Mouse (Mus musculus): ENCODE results near the gene Adam19.

The Adam19 gene

DNA sequence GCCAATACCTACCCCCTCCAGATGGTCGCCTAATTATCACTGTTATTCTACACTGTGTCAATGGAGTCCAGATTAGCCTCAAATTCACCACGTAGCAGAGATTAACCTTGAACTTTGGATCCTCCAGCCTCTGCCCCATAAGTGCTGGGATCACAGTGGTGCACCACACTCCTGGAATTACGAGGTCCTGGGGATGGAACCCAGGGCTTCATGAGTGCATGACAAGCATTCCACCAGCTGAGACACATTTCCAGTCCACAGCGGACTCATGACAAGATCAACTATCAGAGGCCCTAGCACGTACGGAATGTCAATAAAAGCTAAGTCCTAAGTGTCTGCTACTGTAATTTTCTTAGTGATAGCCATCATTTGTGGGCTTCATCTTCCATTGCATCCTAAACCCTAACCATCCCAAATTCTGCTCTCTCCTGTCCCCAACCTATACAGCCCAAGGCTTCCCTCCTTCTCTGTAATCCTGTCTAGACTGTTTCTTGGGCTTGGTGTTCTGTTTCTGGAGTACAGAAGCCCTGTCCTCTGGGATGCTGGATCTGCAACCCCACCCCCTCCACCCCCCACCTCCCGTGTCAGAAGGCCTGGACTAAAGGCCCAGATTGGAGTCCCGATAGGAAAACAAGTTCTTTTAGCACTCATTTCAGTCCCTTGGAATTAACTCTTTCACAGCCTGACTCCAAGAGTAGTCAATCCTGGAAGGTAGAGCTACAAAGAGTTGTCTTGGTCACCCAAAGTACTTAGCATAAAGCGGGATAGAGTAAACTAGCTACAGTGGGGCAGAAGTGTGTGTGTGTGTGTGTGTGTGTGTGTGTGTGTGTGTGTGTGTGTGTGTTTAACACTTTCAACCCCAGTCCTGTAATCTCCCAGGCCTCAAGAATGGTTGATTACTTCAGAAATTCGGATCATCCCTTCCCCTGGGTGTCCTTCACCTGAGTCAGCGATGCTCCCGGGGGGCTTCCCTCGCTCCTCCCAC lies 589 bp upstream of the Adam19 start:
- no peak for DNase-seq (ENCODE audit: low spot score)

DNA sequence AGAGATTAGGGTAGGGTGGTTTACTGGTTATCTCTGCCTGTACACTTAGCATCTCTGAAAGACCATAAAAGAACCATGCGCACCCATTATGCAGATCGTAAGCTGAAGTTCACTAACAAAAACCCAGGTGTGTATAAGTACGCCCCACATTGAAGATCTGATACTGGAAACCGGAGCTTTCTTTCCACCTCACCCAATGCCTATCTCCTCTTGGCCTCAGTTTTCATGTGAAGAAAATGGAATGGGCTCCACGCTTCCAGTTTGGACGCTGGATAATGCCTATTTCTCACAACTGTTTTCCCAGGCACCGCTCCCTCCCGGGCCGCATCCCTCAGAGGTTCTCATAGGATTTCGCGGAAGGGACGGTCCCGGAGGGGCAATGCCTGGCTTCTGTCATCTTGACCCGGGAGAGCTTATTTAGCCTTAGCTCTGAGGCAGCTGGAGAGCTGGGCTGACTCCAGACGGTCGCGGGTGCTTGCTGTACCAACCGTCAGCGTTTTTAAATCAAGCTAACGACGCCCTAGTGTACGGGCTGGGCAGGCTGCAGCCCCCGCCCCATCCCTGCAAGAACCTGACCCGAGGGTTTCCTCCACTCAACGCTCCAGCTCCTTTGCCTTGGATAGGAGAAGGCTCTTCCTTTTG lies 1.1 kb downstream of the Adam19 start:
- DNase-seq (ENCODE audit: low spot score): peak; percentile 62

DNA sequence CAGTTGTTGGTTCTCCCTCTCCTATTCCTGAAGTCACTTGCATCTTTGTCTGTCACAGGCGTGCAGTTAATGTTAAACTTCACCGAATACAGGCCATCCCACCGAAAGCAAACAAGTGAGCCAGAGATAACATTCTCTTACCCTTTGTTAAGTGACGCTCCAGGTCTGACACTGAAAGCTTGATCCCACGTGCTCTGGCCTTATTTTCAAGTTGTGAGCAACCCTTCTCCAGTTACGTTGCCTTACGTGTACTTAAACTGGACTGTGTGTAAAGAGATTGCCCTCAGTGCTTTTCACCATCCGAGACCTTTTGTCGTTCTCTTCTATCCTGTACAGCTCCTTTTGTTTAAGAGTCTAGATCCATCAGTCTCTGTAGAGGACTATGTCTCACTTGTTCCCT lies 2.2 kb downstream of the Adam19 start:
- no peak for DNase-seq (ENCODE audit: low spot score)

DNA sequence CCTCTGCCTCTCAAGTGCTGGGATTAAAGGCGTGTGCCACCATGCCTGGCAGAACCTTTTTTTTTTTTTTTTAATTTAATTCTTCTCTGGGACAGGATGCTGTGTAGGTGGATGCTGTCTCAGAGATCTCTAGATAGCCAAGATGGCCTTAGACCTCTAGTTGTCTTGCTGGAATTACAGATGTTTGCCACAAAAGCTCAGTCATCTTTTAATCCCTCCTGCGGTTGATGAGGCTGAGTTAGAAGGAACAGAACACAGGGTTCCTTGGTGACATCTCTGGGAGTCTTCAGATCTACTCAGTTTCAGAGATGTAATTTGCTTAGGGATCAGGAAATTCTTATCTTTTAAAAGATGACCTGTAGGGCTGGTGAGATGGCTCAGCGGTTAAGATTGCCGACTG lies 3.1 kb downstream of the Adam19 start:
- DNase-seq (ENCODE audit: low spot score): no peak

DNA sequence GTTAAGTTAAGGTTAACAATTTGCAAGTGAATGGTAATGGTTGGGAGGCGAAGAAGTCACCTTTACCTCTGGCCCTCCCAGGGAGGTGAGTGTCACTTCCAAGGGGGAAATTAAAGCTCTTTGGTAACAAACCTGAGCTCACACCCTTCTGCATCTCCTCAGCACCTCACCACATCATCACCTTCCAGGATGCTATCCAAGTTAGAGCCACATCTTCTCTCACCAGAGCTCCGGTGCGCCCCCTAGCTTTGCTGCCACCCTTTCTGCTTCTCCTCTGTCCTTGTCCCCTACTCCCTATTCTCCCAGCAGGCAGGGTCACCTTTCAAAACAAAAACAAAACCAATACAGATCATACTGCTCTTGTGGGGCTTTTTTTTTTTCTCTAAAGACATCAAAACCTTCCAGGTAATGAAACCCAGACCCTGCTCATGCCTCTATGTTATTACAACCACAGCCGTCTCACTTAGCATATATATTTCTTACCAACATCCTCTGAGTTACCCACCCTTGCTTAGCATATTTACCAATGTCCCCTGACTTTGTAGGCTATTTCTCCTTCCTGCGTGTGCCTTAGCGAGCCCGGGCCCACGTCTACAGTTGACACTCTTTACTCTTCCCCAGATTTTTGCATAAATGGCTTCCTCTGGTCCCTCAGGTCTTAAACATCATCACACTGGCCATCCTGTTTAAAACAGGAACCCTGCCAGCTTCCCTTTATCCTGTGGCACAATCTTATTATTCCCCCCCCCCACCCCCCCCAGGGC lies 4.3 kb downstream of the Adam19 start:
- DNase-seq (ENCODE audit: low spot score): peak; percentile 59

GRCm38 (mm10) chr11:46060651-46061020 lies 4.8 kb downstream of the Adam19 start:
- no peak for DNase-seq (ENCODE audit: low spot score)

DNA sequence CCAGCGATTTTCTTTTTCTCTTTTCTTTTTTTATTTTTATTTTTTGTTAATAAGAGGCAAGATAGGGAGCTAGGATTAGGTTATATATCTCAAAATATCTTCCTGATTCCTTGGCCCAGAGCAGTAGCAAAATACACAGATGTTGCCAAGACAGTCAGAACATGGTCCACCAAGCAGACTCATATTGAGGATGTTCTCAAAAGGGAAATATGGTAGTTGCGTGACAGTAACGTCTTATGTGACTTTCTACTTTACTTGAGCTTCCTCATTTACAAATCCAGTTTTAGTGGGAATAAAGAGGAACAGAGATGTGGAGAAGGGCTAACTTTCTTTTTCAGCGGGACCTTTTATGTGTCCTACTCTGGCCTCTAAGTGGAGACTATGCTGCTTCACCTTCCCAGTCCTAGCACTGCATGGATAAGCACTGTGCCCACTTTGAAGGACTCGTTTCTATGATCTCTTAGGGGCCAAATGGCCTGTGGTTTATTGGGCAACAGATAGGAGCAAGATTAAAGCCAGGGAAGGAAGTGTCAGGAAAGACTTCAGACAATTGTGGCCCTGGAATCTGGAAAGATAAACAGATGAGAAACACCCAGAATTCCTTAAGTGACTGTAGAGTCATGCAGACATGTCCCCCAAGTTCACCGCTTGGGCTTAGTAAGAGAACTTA lies 6.1 kb downstream of the Adam19 start:
- no peak for DNase-seq (ENCODE audit: low spot score)

- no peak for DNase-seq (ENCODE audit: low spot score)
These were observed 6.8 kb downstream of the Adam19 start for GRCm38 (mm10) chr11:46062569-46062968.

DNA sequence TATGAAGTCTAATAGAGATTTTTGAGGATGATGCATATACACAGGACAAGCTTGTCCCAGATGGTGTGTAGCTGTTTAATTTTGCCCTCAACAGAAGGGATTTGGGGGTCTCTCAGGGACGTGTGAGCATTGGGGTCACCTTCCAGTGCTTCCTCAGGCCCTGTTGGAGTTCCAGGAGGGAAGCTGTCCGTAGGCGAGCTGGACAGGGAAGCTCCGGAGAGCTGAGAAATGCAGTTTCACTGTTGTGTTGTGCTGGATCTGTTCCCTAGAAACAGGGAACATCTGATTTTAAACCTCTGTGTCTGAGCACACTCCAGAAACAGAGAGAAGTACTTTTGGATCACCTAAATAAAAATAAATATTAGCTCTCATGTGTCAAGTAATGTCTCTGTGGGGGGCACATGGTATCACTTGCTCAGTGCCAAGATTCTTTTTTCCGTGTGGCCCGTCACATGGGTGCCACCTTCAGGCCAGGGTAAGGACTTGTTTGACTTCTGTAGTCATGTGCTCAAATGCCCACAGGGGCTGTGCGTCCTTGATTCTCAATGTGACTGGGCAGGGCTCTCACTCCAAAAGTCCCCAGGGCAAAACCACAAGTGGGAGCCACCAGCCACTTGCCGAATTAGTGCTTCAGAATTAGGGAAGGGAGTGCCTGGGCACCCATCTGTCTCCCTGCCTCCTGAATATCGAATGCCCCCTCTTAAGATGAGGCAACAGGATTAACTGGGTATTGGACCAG lies 7.4 kb downstream of the Adam19 start:
- no peak for DNase-seq (ENCODE audit: low spot score)

- DNase-seq (ENCODE audit: low spot score): no peak
These were observed 9.0 kb downstream of the Adam19 start for GRCm38 (mm10) chr11:46064767-46065166.

- DNase-seq (ENCODE audit: low spot score): peak; percentile 58
These were observed 9.6 kb downstream of the Adam19 start for GRCm38 (mm10) chr11:46065201-46066011.

DNA sequence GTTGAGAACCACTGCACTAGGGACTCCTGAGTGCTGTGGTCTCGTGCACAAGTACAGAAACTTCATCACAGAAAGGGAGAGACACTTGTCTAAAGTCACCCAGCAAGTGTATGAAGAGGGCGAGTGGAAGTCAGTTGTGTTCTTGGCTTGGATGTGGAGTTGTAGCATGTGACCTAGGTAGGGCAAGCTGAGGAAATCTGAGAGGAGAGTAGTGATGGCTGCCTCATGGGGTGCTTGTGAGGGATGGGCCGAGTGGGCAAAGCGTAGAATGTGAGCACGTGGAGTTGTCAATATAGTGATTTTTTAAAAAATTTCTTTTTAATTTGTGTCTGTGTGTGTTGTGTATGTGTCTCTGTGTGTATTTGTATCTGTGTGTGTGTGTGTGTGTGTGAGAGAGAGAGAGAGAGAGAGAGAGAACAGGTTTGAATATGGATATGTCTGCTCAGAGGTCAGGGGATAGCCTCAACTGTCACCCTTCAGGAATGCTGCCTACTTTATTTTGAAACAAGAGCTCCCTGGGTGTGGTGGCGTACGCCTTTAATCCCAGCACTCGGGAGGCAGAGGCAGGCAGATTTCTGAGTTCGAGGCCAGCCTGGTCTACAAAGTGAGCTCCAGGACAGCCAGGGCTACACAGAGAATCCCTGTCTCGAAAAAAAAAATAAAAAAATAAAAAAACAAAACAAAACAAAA lies 11.7 kb downstream of the Adam19 start:
- no peak for DNase-seq (ENCODE audit: low spot score)

GRCm38 (mm10) chr11:46068756-46069407 lies 13.1 kb downstream of the Adam19 start:
- no peak for DNase-seq (ENCODE audit: low spot score)

DNA sequence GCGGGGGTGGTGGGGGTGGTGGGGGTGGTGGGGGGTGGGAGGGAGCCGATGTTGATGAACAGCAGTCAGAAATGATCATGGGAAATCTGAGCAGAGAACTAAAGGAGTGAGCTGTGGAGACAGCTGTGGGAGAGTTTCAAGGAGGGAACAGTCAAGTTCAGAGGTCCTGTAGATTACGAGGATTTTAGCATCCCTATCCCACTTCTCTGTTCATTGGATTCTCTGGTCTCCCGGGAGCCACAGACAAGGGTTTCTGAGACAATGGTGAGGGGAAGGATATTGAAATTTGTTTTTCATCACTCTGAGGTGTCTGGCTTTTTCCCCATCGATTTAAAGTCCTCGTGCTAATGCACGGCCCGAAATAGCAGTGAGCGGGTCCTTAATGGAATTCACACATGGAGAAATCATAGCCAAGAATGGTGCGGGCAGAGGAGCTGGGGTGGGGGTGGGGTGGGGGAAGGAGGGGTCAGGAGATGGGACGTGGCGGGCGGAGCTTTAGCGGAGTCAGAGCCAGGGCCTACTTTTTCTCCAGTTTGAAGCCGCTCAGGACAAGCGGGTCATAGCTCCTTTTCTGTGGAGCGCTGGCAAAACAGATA lies 13.7 kb downstream of the Adam19 start:
- no peak for DNase-seq (ENCODE audit: low spot score)

DNA sequence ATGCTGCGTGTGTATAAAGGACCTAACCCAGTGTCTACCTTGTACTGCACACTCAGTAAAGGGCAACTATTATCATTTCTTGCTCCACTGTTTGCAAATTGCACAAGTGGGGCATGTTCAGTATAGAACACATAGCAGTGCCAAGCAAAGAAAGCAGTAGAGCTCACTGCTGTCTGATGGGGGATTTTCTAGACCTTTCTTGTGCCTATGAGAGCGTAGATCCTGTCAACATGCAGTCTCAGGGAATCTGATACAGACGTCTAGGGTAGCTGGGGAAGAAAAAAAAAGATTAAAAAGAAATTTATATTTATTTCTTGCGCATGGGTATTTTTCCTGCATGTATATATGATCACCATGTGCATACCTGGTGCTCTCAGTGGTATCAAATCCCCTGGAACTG lies 14.4 kb downstream of the Adam19 start:
- DNase-seq (ENCODE audit: low spot score): no peak

GRCm38 (mm10) chr11:46070789-46071188 lies 15.0 kb downstream of the Adam19 start:
- DNase-seq (ENCODE audit: low spot score): no peak

- no peak for DNase-seq (ENCODE audit: low spot score)
These were observed 16.8 kb downstream of the Adam19 start for GRCm38 (mm10) chr11:46072466-46073060.

GRCm38 (mm10) chr11:46073061-46073849 lies 17.5 kb downstream of the Adam19 start:
- DNase-seq (ENCODE audit: low spot score): no peak
